Mouse (Mus musculus) adrenal gland (tissue): ENCODE results near the gene Dtx3.

Experiments used
- intact Hi-C: fragments of 180-260 bp; cut with DNase I; formaldehyde crosslinking; loops from one replicate; pipeline ENCODE4 v1.15.1; 2025

Dtx3 gene

DNA sequence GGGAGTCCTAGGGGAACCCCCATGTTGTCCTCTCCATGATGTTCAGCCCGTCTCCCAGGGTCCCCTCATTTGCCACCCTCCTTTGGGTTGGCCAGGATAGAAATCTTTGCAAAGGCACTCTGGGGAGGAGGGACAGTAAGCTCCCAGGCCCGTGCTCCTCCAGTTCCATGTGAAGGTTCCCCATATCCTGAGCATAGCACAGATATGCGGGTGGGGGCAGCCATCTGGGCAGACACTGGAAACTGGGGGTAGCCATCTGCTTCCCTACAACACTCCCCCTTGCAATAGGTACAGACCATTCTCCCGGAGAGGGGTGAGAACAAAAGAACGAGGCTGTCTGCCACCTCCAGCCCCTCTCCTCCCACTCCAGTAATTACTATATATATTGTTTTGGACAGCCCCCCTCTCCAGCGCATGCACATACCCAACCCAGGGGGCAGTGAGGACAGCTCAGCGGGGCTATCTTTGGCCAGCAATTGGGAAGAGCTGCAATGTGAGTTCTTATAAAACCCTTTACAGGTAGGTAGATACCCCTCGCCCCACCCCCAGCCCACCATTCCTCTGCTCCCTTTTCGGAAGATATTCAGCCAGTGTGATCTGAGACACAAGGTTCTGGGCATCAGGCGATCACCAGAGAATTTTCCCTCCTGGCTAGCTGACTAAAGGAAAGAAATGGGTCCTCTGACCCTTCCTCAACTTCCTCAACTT is 8.0 kb downstream of the Dtx3 start:
- intact Hi-C loops = no loop called here

- intact Hi-C loops = no loop called here
Measured at GRCm38 (mm10) chr10:127186451-127186850, 9.1 kb downstream of the Dtx3 start.

DNA sequence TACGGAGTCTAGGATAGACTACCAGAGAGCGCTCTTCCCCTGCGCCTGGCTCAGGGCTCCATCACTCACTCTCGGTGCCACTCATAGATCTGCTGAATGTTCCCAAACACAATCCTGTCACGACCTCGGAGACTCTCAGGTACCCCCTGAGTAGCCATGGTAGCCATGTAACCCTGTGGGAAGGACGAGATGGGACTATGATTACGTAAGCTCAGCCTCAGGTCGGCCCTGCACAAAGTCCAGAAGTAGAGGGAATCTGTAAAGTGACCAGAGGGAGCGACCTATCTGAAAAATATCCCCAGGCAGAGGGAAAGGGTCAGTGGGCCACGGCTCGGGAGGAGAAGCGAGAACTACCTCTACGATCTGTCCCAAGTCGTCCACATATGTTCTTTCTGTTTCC is 10.0 kb downstream of the Dtx3 start:
- intact Hi-C loops = no loop called here

DNA sequence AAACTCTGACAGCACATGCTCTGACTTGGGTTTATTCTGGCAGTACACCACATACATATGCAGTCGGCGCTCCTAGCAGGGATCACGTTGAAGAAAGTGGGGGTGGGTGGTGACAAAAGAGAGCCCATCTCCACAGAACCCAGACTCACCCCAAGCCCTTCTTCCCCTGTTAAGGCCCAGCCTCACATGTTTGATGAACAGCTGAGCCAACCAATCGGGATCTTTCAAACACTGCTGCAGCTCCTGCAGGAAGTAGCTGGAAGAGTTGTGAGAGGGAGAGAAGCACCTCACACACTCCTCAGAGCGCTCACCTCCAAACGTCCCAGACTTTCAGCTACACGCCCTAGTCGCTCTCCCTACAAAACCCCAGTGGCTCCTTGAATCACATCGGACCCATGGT is 10.4 kb downstream of the Dtx3 start:
- intact Hi-C loops = no loop called here

GRCm38 (mm10) chr10:127183759-127184158 is 11.8 kb downstream of the Dtx3 start:
- intact Hi-C loops = no loop called here

DNA sequence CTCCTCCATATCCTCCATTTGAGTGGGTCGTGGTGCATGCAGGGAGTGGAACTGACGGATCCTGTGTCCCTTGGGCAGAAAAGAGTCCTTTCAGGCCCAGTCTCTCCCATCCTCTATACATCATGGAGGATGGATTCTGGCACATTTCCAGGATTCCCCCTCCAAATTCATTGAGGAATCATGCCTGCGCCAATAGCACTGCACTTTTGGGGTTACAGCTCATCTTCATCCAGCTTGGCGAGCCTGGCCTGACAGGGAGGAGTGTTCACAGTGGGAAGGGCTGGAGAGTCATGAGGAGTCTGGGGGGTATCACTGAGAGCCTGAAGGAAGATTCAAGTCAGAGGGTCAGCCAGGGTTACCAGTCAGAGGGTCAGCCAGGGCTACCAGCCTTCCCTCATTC is 12.9 kb downstream of the Dtx3 start:
- intact Hi-C loops = no loop called here

DNA sequence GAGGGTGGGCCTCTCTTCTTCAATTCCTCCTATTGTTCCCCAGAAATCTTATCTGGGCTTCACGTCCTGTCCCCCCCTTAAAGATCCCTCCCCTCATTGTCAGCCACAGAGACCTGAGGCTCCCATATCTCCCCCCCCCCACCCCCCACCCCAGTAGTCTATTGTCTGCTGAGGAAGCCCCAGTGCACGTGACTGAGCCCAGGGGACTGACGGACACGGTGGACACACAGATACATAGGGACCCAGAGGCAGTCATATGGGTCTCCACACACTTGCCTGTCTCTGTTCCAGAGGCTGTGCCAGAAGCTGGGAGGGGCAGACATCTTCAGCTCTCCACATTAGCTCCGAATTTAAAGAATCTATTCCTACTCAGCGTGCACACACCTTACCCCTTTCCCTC is 14.0 kb downstream of the Dtx3 start:
- intact Hi-C loops = no loop called here

GRCm38 (mm10) chr10:127180695-127181047 is 14.9 kb downstream of the Dtx3 start:
- intact Hi-C loops = no loop called here

- intact Hi-C loops = loop anchor here (5.0 kb wide), 1 partner anchor 147 kb away; no protein-coding TSS in a partner anchor
Measured at GRCm38 (mm10) chr10:127179871-127180694, 15.4 kb downstream of the Dtx3 start, which contains the start of gene Slc26a10. Slc26a10 (minus strand) TSS chr10:127180645.

GRCm38 (mm10) chr10:127178286-127179027 is 17.1 kb downstream of the Dtx3 start:
- intact Hi-C loops = loop anchor here (5.0 kb wide), 1 partner anchor 149 kb away; no protein-coding TSS in a partner anchor

- intact Hi-C loops = loop anchor here (2.0 to 5.0 kb wide), 2 partner anchors 51 to 150 kb away; no protein-coding TSS in a partner anchor
Measured at GRCm38 (mm10) chr10:127177719-127178118, 17.8 kb downstream of the Dtx3 start.

- intact Hi-C loops = loop anchor here (2.0 to 5.0 kb wide), 2 partner anchors 52 to 150 kb away; no protein-coding TSS in a partner anchor
Measured at GRCm38 (mm10) chr10:127177235-127177634, 18.3 kb downstream of the Dtx3 start.

DNA sequence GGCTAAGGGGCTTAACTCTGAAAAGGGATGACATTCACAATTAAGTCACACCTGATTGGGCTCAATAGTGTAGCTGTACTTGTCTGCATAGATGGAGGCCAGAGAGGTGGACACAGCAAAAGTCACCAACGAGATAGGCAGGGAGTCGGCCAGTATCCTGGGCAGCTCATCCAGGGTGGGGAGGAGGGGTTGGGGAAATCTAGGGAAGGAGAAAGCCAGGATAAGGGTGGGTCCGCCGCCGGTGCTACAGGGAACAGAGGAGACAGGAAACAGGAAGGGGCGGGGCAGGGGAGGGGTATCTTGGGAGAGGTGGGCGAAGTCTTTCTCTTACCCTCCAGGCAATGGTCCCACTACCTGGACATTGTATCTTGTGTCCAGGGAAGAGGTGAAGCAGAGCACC is 18.8 kb downstream of the Dtx3 start:
- intact Hi-C loops = loop anchor here (2.0 to 5.0 kb wide), 2 partner anchors 52 to 151 kb away; no protein-coding TSS in a partner anchor

- intact Hi-C loops = loop anchor here (2.0 to 5.0 kb wide), 2 partner anchors 53 to 151 kb away; no protein-coding TSS in a partner anchor
Measured at GRCm38 (mm10) chr10:127176228-127176627, 19.3 kb downstream of the Dtx3 start.

DNA sequence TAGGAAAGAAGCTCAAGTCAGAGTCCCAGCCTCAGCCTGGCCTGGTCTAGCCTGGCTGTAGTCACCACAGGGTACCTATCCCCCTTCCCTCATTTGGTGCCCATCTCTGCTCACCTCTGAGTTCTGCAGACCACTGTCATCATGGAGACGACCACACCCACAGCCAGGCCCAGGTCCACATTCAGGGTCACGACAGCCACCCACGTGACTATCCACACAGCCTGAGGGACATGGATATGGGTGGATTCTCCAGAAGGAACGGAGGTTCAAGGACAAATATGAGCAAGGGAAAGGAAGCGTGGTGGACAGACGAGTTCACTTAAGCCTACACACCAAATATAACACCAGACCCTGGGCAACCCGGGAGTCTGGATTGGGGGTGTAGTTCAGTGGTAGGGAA is 21.4 kb downstream of the Dtx3 start:
- intact Hi-C loops = no loop called here

- intact Hi-C loops = no loop called here
Measured at GRCm38 (mm10) chr10:127173148-127174065, 22.1 kb downstream of the Dtx3 start.

DNA sequence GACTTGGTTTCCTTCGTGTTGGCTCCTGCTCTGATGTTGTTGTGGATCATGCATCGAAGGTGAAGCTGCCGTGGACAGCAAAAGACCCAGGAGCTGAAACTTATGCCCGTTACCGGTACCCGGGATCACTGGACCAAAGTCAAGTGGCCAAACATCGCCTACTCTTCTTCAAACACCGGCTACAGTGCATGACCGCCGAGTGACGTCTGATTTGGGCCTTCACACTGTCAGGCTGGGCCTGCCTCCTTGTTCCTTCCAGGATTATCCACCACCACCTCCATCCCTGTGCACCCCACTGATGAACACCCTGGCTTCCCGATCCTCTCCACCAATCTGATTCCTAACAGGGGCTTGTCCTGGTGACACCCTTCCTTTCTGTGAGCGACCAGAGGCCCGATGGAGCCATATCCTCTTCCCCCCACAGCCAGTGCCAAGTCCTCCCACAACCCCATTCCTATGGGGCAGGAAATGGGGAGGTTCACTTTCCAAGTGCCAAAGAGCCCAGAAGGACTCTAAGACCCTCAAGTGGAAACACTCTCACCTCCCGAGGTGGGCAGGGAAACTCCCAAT is 23.8 kb downstream of the Dtx3 start:
- intact Hi-C loops = no loop called here

DNA sequence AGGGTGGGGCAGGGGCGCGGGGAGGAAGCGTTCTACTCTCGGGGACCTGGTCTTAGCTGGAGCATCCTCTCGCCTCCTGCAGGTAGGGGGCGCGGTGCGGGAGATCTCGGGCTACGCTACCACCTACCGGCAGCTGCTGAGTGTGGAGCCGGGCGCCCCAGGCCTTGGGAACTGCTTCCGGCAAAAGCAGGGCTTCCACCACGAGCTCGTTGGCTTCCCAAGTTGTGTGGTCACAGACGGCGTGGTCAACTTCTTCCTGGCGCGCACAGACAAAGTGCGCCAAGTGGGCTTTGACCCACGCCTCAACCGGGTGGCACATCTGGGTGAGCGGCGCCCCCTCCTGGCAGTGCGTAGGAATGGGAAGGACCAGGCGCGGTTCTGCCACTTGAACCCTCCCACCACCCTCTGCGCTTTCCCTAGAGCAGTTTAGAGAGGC is 24.7 kb downstream of the Dtx3 start:
- intact Hi-C loops = no loop called here

DNA sequence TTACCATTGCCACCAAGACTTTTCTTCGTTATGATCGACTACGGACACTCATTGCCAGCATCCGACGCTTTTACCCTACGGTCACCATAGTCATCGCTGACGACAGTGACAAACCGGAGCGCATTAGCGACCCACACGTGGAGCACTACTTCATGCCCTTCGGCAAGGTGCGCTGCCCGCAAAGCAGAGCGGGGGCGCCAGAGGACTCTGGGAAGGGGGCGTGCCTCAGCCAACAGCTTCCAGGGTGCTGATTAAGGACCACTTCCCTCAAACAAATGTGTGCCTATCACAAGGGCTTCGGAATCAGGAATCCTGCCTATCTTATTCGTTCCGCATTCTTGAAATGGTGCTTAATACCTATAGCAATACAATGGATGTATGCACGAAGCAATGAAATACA is 25.5 kb downstream of the Dtx3 start:
- intact Hi-C loops = no loop called here

DNA sequence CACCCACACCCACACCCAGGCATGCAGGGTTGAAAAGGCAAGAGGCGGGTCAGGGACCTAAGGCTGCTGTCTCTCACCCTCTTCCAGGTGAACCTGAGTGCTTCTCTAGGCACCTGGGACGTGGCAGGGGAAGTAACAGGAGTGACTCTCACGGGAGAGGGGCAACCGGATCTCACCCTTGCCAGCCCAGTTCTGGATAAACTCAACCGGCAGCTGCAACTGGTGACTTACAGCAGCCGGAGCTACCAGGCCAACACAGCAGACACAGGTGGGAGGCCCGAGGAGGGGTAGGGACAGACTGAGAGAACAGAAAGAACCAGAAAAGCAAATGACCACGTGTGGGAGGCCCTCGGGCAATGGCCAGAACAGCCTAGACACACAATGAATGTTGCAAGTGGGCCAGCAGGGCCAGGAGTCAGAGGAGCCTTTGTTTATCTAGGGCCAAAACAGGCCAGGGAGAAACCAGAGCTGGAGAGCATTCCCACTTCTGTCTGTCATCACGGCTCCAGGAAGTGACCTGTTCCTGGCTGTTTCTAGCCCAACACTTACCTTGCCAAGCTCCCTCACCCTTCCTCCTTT is 27.8 kb downstream of the Dtx3 start:
- intact Hi-C loops = no loop called here
